Mouse (Mus musculus) naive thymus-derived CD4-positive, alpha-beta T cell, adult 2 months (primary cell): Measurements from ENCODE around the gene Ipmk.

Experiments used
- DNase-seq: peaks from one replicate; pipeline ENCODE4 v3.0.0-alpha.2; 2011; ENCODE audit warnings: low read depth

The Ipmk gene

DNA sequence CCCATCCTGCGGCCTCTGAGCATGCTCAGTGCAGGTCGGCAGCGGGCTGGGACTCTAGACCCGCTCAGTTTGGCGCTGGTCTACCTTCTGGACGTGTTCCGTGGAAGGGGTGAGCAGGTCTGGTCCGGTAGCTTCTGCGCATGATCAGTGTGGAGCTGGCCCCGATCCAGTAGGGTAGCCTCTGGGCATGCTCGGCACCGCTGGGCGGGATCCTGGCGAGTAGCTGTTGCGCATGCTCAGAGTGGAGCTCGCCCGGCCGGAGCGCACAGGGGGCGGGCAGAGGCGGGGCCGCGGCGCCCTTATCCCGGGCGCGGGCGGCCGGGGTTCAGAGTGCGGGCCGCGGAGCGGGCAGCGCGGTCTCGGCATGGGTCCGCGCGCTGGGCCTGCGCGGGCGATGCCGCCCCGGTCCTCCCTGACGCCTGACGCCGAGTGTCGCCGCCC is at the start of gene Ipmk:
Gene Ipmk (plus strand): TSS at position 255 of the 441 bp plus-strand sequence.
- DNase-seq, result peak; percentile 96

DNA sequence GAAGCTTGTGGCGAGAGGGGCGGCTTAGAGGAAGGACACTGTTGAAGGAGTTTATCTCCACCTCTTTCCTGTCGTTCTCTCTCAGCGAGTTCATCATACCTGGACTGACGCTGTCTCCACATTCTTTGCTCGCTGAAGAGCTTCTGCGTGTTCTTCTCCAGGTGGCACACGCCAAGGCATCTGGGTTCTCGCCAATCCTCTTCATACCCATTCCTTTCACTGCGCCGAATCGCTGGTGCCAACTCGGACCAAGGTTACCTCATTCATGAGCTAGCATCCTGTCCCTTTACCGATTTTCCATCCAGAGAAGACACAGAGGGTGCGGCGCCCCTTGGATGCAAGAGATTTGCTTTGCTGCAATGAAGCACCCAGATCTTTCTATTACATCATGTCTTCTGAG is 47.4 kb upstream of the Ipmk start:
- no peak for DNase-seq

DNA sequence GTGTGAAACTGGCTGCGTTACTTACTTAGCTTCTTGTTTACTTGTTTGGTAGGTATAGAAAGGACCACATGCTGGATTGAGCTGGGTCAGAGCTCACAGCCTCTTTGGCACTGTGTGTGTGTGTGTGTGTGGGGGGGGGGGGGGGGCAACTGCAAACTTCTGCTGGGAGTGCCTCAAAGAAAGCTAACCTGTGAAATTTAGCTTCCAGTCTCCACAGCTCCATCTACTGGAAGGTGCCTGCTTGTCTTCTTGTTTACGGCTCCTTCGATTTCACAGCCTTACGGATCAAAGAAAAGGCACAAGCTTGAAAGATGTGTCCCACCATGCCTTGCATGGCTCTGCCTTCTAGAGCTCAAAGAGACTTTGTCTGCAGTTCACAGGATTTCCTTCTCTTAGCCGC is 45.1 kb upstream of the Ipmk start:
- DNase-seq, result peak; percentile 85

DNA sequence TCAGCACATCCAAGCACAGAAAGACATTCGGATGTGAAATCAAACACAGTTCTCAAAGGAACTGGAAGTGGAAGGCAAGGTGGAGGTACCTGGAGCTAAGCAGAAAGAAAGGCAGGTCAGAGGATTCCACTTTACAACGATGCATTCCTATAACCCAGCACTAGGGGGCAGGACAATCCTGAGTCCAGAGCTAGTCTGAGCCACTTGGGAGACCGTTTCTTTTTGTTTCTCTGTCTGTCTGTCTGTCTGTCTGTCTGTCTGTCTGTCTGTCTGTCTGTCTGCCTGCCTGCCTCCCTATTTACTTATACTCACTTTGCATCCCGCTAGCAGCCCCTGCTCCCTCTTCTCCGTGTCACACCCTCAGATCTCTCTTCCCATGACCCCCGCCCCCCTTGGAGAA is 41.4 kb upstream of the Ipmk start:
- DNase-seq, result peak; percentile 82

DNA sequence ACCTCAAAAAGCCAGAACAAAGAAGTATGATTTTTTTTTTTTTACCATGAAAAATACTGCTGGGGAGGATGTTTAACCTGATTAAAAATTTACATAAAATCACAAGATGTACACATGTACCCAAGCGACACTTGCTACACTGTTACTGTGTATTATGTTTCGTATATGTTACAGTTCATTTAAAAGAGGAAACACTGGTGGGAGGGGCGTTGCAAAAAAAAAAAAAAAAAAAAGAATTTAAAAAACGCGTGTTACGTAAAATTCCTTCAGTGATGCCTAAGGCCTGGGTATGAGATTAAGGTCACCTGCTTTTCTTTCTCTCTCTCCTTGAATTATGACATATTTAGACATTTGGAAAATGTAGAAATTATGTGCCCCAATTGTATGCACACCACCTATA is 40.8 kb upstream of the Ipmk start:
- DNase-seq, result no peak

DNA sequence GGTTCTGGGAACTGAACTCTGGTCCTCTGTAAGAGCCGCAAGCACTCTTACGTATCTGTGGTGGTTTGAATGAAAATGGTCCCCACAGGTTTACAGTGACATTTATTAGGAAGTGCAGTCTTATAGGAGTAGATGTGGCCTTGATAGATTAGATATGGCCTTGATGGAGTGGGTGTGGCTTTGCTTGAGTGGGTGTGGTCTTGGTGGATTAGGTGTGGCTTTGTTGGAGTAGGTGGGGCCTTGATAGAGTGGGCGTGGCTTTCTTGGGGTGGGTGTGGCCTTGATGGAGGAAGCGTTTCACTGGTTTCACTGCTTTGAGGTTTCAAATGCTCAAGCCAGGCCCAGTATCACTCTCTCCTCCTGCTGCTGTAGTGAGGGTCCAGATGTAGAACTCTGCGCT is 39.4 kb upstream of the Ipmk start:
- no peak for DNase-seq

DNA sequence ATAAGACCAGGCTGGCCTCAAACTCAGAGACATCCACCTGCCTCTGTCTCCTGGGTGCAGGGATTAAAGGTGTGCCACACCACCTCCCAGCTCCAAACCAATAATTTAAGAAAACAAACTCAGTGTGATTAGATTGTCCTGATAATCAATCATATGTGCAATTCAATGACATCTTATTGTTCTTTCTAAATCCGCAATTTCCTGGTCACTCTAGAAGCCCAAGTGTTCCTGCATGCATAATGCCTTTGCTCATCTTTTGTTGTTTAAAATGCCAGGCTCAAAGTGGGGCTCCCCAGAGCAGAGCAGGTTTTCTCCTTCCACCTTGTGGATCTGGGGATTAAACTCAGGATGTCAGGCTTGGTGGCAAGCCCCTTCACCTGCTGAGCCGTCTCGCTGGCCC is 37.3 kb upstream of the Ipmk start:
- no peak for DNase-seq

DNA sequence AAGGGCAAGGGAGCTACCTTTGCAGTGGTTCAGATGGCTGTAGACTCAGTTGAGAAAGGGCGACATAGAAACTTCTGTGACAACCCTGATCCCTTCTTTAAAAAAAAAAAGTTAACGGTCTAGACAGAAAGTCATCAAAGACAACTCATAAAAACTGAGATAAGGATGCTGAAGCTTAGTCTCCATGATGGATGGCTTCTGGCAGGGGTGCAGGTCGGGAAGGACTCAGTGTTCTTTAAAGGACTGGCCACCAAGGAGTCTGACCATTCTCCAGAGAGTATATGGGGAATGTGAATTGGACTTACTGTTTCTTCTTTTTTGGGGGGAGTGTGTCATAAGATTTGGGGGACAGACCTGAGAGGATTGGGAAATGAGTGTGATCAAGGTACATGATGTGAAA is 33.0 kb upstream of the Ipmk start:
- no peak for DNase-seq

DNA sequence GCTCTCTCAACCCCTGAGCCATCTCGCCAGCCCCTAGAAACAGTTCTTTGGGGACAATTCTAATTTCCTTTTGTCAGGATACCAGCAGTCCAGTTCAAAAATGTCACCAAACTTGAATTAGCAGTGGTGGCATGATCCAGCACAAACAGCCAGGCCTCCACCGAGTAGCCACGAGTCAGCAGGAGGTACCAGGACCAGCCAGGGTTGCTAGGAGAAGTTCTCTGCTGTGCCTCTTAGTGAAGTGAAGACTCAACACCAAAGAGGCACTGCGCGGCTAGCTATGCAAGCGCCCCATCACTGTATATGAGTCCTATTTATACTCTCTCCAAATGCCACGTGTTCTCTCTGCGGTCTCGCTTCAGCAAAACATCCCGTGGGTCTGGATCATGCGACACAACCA is 31.5 kb upstream of the Ipmk start:
- DNase-seq, result no peak

DNA sequence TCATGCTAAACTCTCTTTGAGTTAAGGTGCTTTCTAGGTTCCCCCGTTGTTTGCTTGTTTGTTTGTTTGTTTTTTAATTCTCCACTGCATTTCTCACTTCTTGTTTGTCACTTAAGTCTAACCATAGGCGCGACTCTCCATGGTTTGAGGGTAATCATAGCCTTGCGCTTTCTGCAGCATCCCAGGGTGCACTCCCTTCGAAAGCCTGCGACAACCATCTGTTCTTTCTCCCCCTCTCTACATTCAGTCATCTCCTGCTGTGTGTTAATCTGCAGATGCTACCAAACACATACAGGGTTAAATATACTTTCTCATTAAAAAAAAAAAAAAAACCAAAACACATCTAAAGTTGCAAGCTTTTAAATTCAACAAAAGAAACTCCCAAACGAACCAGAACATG is 31.1 kb upstream of the Ipmk start:
- no peak for DNase-seq

DNA sequence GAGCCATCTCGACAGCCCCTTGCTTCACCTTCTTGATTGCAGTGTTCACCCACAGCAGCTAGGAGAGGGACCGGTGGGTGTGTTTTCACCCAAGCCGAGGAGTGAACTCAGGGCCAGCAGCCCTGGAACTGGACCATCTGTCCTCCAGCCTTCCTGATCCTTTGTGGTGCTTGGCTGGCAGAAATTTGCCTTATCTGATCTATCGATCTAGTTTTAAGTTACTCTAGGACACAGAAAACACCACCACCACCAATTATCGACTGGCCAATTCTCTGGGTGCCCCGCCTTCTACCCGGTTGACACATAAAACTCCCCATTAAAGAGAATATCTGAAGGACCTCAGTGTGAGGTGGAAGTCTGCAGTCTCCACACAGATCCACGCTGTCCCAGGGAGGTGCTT is 23.9 kb upstream of the Ipmk start:
- DNase-seq, result no peak

DNA sequence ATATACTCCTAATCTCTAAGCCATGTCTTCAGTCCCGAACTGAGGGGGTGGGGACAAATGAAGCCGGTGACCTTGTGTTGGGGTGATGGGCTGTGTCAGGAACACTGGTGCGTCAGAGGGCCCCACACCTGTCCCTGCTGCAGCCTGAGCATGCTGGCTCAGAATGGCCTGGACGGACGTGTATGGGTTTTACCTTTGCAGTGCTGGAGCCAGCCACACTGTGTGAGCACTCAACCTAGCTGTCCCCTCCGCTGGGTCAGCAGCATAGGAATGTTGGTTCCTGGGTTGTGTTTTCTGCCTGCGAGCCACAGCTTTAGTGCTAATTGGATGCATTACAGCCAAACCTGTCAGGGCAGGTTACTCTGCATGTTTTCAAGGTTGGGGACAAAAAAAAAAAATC is 21.4 kb upstream of the Ipmk start:
- DNase-seq, result no peak

DNA sequence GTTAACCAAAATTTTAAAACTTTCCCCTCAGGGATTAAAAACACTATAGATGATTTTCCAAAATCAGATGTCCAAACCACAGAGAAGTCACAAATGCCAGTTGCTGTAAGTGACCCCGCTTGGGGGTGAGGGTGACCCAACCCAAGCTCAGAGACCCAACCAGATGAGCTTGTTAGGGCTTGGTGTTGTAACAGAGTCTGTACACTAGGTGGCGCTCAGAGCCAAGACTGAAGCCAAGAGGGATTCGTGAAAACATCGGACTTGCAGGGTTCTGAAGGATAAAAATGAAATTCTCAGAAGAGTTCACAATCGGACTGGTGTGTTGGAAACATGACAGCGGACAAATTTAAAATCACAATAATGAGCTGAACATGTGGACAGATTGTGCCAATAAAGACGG is 20.8 kb upstream of the Ipmk start:
- peak; percentile 83 for DNase-seq

DNA sequence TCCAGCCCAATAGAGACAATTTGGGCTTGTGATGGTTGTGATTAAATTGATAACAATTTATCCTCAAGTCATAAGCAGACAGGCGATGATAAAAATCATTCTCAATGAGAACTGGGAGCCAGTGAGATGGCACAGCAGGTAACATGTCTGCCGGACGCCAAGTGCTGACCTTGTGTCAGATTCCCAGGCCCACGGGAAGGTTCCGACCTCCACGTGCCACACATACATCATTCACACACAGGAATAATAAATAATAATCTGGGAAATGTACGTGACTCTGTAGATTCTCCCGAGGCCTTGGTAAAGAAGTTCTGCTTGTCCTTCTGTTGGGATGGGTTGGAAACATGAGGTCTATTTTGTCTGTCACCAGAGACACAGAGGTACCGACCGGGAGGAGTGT is 20.2 kb upstream of the Ipmk start:
- no peak for DNase-seq

DNA sequence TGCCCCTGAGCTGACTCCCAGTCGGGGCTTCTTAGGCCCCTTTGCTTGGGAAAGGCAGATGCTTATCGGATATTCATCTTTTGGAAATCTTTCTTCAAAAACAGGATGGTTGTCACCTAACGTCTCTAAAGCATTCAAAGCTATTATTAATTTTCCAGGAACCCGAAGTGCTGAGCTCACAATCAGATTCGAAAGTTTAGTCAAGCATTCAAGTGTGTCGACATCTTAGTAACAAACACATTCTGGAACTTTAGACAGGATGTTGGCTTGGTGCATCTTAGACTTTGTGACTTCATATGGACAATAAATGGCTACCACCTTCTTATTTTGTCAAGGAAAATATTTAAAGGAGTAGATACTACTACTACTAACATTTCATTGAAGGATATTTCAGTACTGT is 19.2 kb upstream of the Ipmk start:
- DNase-seq, result no peak

DNA sequence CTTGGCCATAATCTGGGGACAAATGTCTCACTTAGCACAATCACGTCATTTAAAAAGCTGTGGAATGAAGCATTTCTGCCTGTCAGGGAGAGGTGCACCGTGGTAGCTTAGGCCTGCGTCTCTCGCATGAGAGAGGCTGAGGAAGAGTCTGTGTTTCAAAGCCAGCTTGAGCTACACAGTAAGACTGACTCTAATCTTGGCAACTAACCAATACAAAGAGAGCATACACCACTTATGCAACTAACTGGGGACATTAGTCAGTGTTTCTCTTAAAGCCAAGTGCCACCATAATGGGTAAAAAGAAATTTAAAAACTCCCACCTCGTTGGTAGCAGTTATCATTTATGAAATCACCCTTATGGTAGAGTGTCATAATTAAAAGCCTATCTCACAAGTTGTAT is 18.7 kb upstream of the Ipmk start:
- no peak for DNase-seq

DNA sequence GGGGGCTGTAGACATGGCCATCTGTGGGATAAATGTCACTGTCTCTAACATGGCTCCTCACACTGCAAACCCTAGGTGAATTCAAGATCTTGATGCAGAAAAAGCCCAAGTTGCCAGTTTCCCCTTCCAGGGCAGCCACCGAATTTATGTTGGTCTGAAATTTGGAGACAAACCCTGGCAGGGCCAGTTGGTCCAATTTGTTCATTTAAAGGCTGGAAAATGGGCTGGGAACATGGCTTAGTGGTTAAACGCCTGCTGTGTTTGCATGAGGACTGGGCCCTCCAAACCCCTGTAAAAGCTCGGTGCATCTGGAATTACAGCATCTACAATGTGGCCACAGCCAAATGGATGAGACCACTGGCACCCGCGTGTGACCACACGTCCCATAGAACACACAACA is 18.3 kb upstream of the Ipmk start:
- no peak for DNase-seq

DNA sequence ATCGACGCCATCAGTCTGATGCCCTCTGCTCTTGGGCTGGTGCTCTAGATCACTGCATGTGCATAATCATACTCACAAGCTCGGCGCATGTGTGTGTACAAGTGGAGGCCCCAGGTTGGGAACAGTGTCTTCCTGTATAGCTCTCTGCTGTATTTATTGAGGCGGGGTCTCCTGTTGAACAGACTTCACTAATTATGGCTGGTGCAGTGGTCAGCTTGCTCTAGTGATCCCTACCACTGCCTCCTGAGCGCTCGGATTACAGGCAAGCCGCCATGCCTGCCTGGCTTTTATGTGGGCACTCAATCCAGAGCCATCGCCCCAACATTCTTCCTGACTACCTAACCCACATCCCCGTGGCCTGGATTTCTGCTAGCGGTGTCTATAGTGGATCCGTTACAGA is 17.5 kb upstream of the Ipmk start:
- DNase-seq, result no peak

DNA sequence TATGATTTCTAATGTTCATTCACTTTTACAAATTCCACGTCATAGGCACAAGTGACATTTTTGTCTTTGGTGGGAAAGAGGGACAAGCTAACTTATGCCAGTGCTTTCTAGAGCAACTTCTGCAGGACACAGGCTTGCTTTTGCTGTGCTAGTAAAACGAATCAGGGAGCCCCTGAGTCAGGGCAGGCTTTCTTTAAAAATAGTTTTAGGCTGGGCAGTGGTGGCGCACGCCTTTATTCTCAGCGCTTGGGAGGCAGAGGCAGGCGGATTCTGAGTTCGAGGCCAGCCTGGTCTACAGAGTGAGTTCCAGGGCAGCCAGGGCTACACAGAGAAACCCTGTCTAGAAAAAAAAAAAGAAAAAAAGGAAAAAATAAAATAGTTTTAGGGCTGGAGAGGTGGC is 15.7 kb upstream of the Ipmk start:
- no peak for DNase-seq

DNA sequence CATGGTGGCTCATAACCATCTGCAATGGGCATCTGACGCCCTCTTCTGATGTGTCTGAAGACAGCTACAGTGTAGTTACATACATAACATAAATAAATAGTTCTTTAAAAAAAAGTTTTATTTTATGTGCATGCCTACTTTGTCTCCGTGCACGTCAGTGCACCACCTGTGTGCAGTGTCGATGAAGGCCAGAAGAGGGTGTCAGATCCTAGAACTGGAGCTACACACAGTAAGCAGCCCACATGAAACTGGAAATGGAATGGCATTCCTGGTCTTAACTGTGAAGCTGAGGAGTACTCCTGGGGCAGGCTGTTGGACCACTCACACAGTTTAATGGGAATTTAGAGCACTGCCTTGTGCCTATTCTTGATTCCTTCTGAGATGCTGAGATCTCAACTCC is 15.2 kb upstream of the Ipmk start:
- no peak for DNase-seq

DNA sequence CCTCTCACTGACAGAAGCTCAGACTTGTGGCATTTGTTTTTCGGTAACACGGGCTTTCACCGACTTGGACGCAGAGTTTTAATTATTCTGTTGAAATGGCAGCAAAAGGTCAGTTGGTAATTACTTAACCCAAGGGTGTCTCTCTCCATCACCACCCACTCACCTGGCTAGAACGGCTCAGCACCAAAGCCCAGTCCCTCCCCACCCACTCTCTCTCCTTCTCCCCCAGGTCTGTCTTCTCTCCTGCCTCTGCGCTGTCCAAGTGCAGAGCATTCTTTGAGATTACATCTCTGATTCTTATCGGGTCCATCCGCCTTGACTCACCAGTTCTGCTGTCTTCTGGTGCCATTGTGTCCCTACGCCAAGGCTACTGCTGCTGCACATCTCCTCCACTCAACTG is 14.7 kb upstream of the Ipmk start:
- no peak for DNase-seq

DNA sequence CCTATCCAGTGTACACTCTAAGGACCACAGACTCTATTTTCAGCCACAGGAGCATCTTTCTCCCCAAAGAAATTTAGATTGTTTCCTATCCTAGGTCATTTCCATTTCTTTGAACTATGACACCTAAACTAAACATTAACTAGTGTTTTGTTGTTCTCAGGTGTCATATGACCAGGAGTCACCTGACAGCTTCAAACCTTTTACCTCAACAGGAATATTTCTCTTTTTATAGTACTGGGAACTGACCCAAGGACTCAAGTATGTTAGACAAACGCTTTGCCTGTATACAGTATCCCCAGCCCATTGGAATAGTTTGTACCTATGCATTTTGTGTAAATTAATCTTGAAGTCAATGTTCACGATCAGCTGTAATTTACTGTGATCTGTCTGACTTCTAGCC is 9.8 kb upstream of the Ipmk start:
- no peak for DNase-seq

DNA sequence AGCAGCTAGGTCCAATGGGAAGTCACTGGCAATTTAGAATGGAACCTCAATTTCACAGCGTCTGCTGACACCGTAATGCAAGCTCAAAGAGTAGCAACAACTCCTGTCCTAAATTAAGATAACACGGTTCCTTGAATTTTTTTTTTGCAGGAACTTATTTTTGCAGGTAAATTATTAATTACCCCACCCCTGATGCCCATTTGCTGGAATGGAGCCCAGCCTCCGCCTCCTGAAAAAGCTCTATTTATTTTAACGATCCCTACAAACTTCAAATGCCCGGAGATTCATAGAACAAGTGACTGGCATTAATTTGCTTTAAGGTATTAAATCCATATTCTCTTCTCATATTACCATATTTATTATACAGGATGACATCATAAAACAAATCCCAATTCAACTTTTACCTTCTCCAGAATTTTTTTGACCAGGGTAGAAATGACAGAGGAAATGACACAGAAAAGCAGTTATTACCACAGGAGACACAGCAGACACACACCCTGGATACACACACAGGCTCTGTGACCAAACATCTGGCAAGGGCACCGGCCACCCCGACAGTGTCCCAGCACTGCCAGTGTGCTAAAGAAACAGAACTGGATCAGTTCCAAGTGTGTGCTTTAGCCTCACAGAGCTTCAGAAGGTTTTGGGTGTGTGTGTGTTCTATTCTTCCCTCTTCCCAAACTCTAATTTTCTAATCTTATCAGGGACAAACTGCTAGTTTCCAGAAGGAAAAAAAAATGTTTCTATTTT is 9.2 kb upstream of the Ipmk start:
- no peak for DNase-seq

DNA sequence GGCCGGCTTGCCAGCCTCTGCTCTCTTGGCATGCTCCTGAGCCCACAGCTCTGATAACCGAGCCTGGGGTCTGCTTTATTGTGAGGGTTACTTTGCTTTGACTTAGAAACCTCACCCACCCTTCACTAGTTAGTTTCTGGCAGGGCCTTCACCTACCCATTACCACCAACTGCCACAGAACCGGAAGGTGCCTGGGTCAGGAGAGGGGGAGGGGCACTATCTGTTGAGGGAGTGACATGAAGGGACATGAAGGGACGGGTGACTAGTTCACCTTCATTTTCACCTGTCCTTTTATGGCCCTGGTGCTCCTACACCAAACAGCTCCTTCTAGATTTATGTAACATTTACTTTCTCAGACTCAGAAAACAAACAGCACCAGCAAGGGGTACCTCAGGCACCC is 8.1 kb upstream of the Ipmk start:
- no peak for DNase-seq

DNA sequence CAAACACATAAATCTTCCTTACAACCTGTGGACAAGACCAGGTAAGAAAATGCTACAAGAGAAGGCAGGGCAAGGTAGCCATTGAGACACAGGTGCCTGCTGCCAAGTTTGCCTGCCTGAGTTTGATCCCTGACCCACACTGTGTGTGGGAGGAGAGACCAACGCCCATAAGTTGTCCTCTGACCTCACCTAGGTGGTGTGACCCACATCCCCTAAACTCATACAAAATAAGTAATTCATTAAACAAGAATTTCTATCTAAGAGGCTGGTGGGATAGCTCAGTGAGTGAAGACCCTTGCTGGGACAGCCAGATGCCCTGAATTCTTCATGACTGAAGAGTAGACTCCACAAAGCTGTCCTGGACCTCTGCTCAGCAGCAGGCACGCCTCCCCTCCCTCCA is 7.4 kb upstream of the Ipmk start:
- no peak for DNase-seq
